Mouse (Mus musculus) inflammation-experienced regulatory T-cells, adult 16 weeks (primary cell): ENCODE measurements around the gene Zfp865. TPM values are rescaled to one million over a fixed set of nuclear protein-coding genes. Genes with fewer than 3 reads are reported as not detected.

Source experiments
- polyA plus RNA-seq: library from polyadenylated mRNA; unstranded; fragments of 100-300 nt; shearing (Covaris generic); gene quantifications from one replicate; pipeline ENCODE4 v1.2.1, GENCODE M21; 2017

Zfp865 gene
- polyA plus RNA-seq = 12.2 TPM

DNA sequence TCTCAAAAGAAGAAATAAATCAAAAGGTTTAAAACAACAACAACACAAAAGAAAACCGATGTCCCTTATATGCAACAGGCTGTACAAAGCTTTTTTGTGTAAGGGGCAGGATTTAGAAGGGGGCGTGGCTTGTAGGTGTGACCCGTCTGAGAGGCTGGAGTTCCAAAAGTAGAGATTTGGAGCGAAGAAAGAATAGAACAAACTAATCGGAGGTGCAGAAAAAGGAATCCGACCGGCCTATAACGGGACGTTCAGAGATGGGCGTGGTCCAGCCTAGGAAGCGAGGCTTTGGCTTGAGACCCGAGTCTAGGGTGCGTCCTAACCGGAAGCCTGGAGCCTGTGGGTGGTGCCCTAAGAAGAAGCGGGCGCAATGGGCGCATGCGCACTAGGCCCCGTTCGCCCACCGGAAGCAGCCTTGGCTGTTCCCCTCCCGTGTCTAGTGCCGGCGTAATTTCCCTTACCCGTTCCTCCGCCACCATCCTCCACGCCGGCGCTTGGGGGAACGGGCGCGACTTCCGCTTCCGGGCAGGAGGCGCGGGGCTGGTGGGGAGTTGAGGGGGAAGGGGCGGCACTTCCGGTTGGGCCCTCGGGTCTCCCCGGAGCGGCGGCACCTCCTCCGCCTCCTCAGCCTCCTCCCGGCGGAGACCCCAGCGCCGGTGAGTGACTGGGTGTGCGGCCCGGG lies at the start of gene Zfp865, which contains the start of gene Ccdc106:
Zfp865 (plus strand) TSS at position 377 of the 682 bp plus-strand sequence.
Ccdc106 (plus strand) TSS at position 554 of the 682 bp plus-strand sequence.

GRCm38 (mm10) chr7:4971068-4971467 lies 49.1 kb upstream of the Zfp865 start, which contains the start of gene Sbk3:
Gene Sbk3 (minus strand): TSS chr7:4971168.

GRCm38 (mm10) chr7:4996003-4996895 lies 23.9 kb upstream of the Zfp865 start, which contains the start of gene Zfp579:
Gene Zfp579 (minus strand): TSS chr7:4996158.

GRCm38 (mm10) chr7:5014251-5015117 lies 5.7 kb upstream of the Zfp865 start, which contains the start of the genes Zfp524 and Fiz1:
Gene Zfp524 (plus strand): TSS chr7:5014415.
Gene Fiz1 (minus strand): TSS chr7:5014697.

DNA sequence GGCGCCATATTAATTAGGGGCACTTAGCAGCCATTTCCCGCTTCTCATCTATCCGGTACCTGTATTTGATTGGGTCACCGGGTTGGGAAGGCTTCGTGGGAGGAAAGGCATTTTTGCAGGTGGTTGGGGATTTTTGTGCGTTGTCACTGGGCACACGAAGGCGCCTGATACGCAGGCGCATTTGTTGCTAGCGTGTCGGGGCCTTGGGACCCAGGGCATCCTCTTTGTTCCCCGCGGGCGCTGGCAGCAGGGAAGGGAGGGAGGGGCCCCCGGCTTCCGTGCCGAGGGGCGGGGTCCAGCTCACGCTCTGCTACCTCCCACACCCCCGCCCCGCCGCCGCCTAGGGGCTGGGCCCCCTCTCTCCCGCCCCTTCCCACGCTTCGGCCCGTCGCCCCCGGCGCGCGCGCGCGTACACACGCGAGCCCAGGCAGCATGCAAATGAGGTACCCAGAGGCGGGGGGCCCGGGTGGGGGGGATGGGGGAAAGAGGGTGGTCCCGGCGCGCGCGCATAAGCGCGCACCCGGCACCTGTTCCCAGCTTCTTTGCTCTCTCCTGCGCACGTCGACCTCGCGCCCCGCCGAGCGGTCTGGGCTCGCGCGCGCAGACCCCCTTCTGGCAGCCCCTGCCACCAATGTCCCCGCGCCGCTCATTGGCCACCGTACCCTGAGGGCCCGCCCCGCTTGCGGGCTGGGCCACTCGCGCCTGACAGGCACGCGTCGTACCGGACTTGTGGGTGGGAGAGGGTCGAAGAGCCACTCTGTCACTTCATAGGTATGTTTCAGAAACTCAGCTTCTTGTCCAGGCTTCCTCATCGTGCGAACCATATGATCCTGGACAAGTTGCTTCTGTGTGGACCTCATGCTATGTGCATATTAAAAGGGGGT lies 4.8 kb upstream of the Zfp865 start, which contains the start of gene Gm44973:
Gm44973 (plus strand) TSS at position 379 of the 884 bp plus-strand sequence.

GRCm38 (mm10) chr7:5033818-5034217 lies 13.6 kb downstream of the Zfp865 start, which contains the start of gene 4632433K11Rik:
Gene 4632433K11Rik (plus strand): TSS chr7:5034118.

DNA sequence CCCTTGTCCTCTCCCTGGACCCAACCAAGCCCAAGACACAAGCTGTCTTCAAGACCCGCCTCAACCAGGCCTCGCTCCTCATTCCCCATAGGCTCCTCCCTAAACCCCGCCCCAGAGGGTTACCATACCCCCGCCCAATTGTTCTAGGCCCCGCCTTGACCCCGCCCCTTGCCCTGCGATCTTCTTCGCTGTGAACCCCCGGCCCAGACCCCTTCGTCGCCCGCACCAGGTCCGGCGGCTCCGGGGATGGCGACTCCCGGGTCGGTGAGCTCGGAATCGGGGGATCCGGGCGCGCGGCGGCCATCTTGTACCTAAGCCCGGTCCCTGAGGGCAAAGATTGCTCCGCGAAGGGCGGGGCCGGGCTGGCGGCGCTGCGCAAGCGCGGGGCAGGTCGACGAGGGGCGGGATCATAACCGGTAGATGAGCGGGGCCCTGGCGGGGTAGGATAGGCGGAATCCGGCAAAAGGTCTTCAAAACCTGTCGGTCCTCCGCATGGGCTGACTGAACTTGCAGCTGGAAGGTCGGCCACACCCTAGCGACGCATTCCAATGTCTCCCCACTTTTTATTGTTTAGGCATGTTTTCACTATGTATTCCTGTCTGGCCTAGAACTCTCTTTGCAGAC lies 18.0 kb downstream of the Zfp865 start, which contains the start of gene Zfp784:
Zfp784 (minus strand) TSS at position 338 of the 624 bp plus-strand sequence.

DNA sequence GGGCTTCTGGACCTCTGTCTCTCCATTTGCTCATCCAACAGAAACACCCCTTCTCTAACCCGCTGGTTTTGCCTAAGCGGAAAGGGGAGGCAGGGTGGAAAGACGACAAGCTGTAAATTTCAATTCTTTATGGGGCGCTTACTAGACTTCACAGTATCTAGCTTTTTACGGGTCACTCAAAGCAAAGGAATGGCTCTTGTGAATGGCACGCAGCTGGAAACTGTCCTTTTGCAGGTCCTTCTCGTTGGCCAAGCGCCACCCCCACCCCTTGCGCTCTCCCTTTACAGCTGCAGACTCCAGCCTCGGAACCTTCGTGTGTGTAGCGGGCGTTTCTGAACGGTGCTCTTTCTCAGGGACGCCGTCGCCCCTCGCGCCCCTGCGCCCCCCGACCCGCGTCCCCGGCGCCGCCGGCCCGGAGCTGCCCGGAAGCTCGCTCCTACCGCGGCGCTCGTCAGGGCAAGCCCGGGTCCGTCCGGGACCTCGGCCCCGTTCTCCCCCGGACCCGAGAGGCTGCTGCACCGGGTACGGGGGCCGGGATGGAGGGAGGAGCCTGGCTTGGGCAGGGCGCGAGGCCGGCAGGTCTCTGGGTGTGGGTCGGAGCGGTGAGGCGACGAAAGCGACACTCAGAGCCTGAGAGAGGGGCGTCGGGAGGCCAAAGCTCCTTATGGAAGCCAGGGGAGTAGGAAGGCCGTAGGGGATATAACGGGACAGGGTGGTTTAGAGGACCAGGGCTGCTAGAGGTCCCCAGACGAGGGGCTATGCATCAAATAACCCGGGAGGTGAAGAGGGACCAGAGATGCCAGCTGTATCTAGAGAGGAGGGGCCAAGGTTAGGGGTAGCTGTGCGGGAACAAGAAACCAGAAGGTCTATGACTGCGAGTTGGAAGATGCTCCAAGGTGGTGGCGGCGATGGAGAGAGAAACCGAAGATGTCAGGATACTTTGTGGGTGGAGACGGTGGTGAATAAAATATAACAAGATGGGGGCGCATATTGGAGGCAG lies 31.3 kb downstream of the Zfp865 start, which contains the start of gene Zfp580:
Zfp580 (plus strand) TSS at position 346 of the 1,000 bp plus-strand sequence.

GRCm38 (mm10) chr7:5061774-5062359 lies 41.7 kb downstream of the Zfp865 start, which contains the start of gene U2af2:
Gene U2af2 (plus strand): TSS chr7:5062143.

DNA sequence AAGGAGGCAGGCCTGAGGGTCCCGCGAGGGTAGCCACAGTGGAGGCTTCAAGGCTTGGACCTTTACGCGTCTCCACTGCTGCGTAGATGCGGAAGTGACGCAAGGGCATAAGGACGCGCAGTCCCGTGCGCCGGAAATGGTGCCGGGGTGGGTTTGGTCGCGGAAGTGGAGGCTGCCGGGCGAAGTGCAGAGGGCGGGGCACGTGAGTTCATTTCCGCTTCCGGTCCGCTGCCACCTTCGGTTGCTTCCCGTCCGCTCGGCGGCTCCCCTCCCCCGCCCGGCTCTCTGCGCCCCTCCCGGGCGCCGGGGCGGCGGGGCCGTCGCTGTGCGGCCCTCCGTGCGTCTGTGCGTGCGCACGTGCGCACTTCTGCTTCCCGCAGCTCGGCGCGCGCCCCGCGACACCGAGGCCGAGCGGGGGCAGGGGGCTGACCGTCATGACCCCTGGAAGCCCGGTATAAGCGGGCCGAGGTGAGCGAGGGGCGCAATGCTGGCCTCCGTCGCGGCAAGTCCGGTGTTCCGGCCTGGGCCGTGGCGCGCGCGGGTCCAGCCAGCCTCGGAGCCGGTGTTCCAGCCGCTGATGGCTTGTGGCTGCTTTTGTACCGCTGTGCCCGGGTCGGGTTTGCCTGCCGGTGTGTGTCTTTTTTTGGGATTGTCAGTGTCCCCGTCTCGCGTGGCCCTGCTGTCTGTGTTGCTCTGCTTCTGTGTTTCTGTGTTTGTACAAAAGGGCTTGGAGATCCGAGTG lies 60.0 kb downstream of the Zfp865 start, which contains the start of gene Epn1:
Epn1 (plus strand) TSS at position 226 of the 742 bp plus-strand sequence.

Other genes starting within 250 kb of the Zfp865 start
- gene Fam71e2, start 249.1 kb upstream of the Zfp865 start, polyA plus RNA-seq = not detected
- not detected for gene Il11, start 237.5 kb upstream of the Zfp865 start, polyA plus RNA-seq
- gene Tmem190, start 237.4 kb upstream of the Zfp865 start, polyA plus RNA-seq = not detected
- 0.45 TPM for gene Tmem238, start 230.7 kb upstream of the Zfp865 start, polyA plus RNA-seq
- gene Rpl28, start 227.5 kb upstream of the Zfp865 start, polyA plus RNA-seq = 275 TPM
- gene Ube2s, start 207.8 kb upstream of the Zfp865 start, polyA plus RNA-seq = 111 TPM
- not detected for gene Shisa7, start 175.7 kb upstream of the Zfp865 start, polyA plus RNA-seq
- 46.1 TPM for gene Isoc2b, start 150.1 kb upstream of the Zfp865 start, polyA plus RNA-seq
- gene Isoc2a, start 143.2 kb upstream of the Zfp865 start, polyA plus RNA-seq = 0.68 TPM
- gene Gm36210, start 113.9 kb upstream of the Zfp865 start, polyA plus RNA-seq = not detected
- gene Zfp628, start 105.2 kb upstream of the Zfp865 start, polyA plus RNA-seq = 0.94 TPM
- gene Nat14, start 98.3 kb upstream of the Zfp865 start, polyA plus RNA-seq = 1.9 TPM
- gene Ssc5d, start 94.6 kb upstream of the Zfp865 start, polyA plus RNA-seq = not detected
- gene Sbk2, start 56.0 kb upstream of the Zfp865 start, polyA plus RNA-seq = 0.17 TPM
- gene Sbk3, start 49.2 kb upstream of the Zfp865 start, polyA plus RNA-seq = not detected
- 17.6 TPM for gene Zfp579, start 24.2 kb upstream of the Zfp865 start, polyA plus RNA-seq
- gene Zfp524, start 6.0 kb upstream of the Zfp865 start, polyA plus RNA-seq = 36.2 TPM
- gene Fiz1, start 5.7 kb upstream of the Zfp865 start, polyA plus RNA-seq = 45.0 TPM
- gene Gm44973, start 4.9 kb upstream of the Zfp865 start, polyA plus RNA-seq = 10.5 TPM
- gene Ccdc106, start 177 bp downstream of the Zfp865 start, polyA plus RNA-seq = not detected
- gene 4632433K11Rik, start 13.7 kb downstream of the Zfp865 start, polyA plus RNA-seq = not detected
- gene Zfp784, start 18.1 kb downstream of the Zfp865 start, polyA plus RNA-seq = 4.6 TPM
- 2.0 TPM for gene Zfp580, start 31.2 kb downstream of the Zfp865 start, polyA plus RNA-seq
- gene U2af2, start 41.8 kb downstream of the Zfp865 start, polyA plus RNA-seq = 109 TPM
- gene Epn1, start 59.9 kb downstream of the Zfp865 start, polyA plus RNA-seq = 12.8 TPM
- not detected for gene Rfpl4, start 96.6 kb downstream of the Zfp865 start, polyA plus RNA-seq
- not detected for gene Rasl2-9, start 105.6 kb downstream of the Zfp865 start, polyA plus RNA-seq
- gene Vmn1r55, start 129.3 kb downstream of the Zfp865 start, polyA plus RNA-seq = 0.12 TPM
- gene Vmn1r56, start 176.4 kb downstream of the Zfp865 start, polyA plus RNA-seq = not detected
- gene Vmn1r57, start 198.1 kb downstream of the Zfp865 start, polyA plus RNA-seq = not detected